Mouse (Mus musculus) liver, embryonic 12.5 days (tissue): ENCODE data around the gene F3. TPM values are rescaled to one million over a fixed set of nuclear protein-coding genes. Genes with fewer than 3 reads are reported as not detected.

ENCODE experiments used
- ATAC-seq: fragments of 200-750 bp; cut with Nextera tagmentation; 2 replicates; pipeline ENCODE4 v1.8.0; 2017; ENCODE audit warnings: moderate number of reproducible peaks, mild to moderate bottlenecking, moderate library complexity
- H3K27ac ChIP-seq: fragments of 300-500 bp; sonication (generic); 2 replicates; pipeline ENCODE4 v1.5.1; 2016; ENCODE audit warnings: mild to moderate bottlenecking
- H3K27me3 ChIP-seq: fragments of 300-500 bp; sonication (generic); replicated peaks from 2 replicates; pipeline ENCODE4 v1.6.1; 2016; ENCODE audit warnings: mild to moderate bottlenecking, moderate library complexity
- H3K36me3 ChIP-seq: fragments of 300-500 bp; sonication (generic); 2 replicates; pipeline ENCODE4 v1.6.1; 2016; ENCODE audit warnings: mild to moderate bottlenecking, moderate library complexity
- H3K4me1 ChIP-seq: fragments of 300-500 bp; sonication (generic); 2 replicates; pipeline ENCODE4 v1.6.1; 2016
- H3K4me2 ChIP-seq: fragments of 300-500 bp; sonication (generic); 2 replicates; pipeline ENCODE4 v1.6.1; 2016; ENCODE audit warnings: mild to moderate bottlenecking, moderate library complexity
- H3K4me3 ChIP-seq: fragments of 300-500 bp; sonication (generic); 2 replicates; pipeline ENCODE4 v1.5.1; 2016; ENCODE audit warnings: mild to moderate bottlenecking, moderate library complexity
- H3K9ac ChIP-seq: fragments of 300-500 bp; sonication (generic); 2 replicates; pipeline ENCODE4 v1.6.1; 2016; ENCODE audit warnings: mild to moderate bottlenecking, moderate library complexity
- H3K9me3 ChIP-seq: fragments of 300-500 bp; sonication (generic); replicated peaks from 2 replicates; pipeline ENCODE4 v1.6.1; 2016; ENCODE audit warnings: mild to moderate bottlenecking, moderate library complexity
- whole genome bisulfite sequencing: fragments of 180-500 bp; shearing (Covaris S2); methylation state at CpG from one replicate; pipeline ENCODE4 v1.1.7; 2016; ENCODE audit not compliant: insufficient replicate concordance; 5-methylcytosine and 5-hydroxymethylcytosine counted together
- polyA plus RNA-seq: library from polyadenylated mRNA; unstranded; fragments of >200 nt; fragmentation: Nextera tagmentation; extraction: Ambion mirVana; gene quantifications from 2 replicates; pipeline ENCODE4 v1.2.1, GENCODE M21; 2016

The F3 gene
- polyA plus RNA-seq, 1 experiment from 2014 or later, result 0.43 TPM

- no peak overlapping the region for H3K27ac ChIP-seq
- peaks cover 7% of the 10 kb centered on the region; the same call in 1 of the 2 replicates for H3K27me3 ChIP-seq
- H3K4me2 ChIP-seq, result no peak overlapping the region
- no peak overlapping the region for H3K4me3 ChIP-seq
- no peaks in the 10 kb centered on the region for H3K9me3 ChIP-seq
- WGBS, result 57% methylated on average over 7 of the region's 7 CpGs
- H3K4me1 ChIP-seq, result no peaks in the 10 kb centered on the region
- no peak for ATAC-seq
- H3K9ac ChIP-seq, result no peak overlapping the region
- H3K36me3 ChIP-seq, result no peaks in the 10 kb centered on the region
Observed at GRCm38 (mm10) chr3:121710894-121711531, 12.3 kb upstream of the F3 start.

GRCm38 (mm10) chr3:121712222-121712621, 11.1 kb upstream of the F3 start:
- Histone ChIP-seq H3K9me3 (no peaks in the 10 kb centered on the region), H3K4me1 (no peaks in the 10 kb centered on the region), H3K4me3 (no peak overlapping the region), H3K27ac (no peak overlapping the region), H3K9ac (no peak overlapping the region), H3K27me3 (peaks cover 5% of the 10 kb centered on the region; the same call in 1 of the 2 replicates), H3K36me3 (no peaks in the 10 kb centered on the region), H3K4me2 (no peak overlapping the region)
- 66% methylated on average over 4 of the region's 4 CpGs for WGBS
- no peak for ATAC-seq

GRCm38 (mm10) chr3:121713151-121713701, 10.1 kb upstream of the F3 start:
- H3K27ac ChIP-seq, result no peak overlapping the region

GRCm38 (mm10) chr3:121713816-121714215, 9.5 kb upstream of the F3 start:
- H3K9ac ChIP-seq, result no peak overlapping the region
- no peak for ATAC-seq
- no peak overlapping the region for H3K4me2 ChIP-seq
- no peaks in the 10 kb centered on the region for H3K9me3 ChIP-seq
- no peaks in the 10 kb centered on the region for H3K4me1 ChIP-seq
- peaks cover 5% of the 10 kb centered on the region for H3K27me3 ChIP-seq
- H3K27ac ChIP-seq, result no peak overlapping the region
- H3K4me3 ChIP-seq, result no peak overlapping the region
- H3K36me3 ChIP-seq, result no peaks in the 10 kb centered on the region
- 68% methylated on average over 8 of the region's 8 CpGs for WGBS

More at GRCm38 (mm10) chr3:121713151-121713701, 10.1 kb upstream of the F3 start:
- Histone ChIP-seq H3K9me3 (no peaks in the 10 kb centered on the region), H3K4me3 (no peak overlapping the region), H3K36me3 (no peaks in the 10 kb centered on the region), H3K4me2 (no peak overlapping the region), H3K4me1 (no peaks in the 10 kb centered on the region), H3K9ac (no peak overlapping the region), H3K27me3 (peaks cover 3% of the 10 kb centered on the region)
- WGBS, result 36% methylated on average over 17 of the region's 17 CpGs
- no peak for ATAC-seq

- H3K27ac ChIP-seq, result no peak overlapping the region
- H3K27me3 ChIP-seq, result peaks cover 11% of the 10 kb centered on the region
- no peak overlapping the region for H3K4me2 ChIP-seq
- H3K4me1 ChIP-seq, result no peaks in the 10 kb centered on the region
- no peak overlapping the region for H3K4me3 ChIP-seq
- no peak overlapping the region for H3K9ac ChIP-seq
- no peaks in the 10 kb centered on the region for H3K9me3 ChIP-seq
- no peak for ATAC-seq
- WGBS, result 71% methylated on average over 2 of the region's 2 CpGs
- H3K36me3 ChIP-seq, result no peaks in the 10 kb centered on the region
Observed at GRCm38 (mm10) chr3:121714461-121714860, 8.9 kb upstream of the F3 start.

GRCm38 (mm10) chr3:121715336-121715735, 8.0 kb upstream of the F3 start:
- H3K9ac ChIP-seq, result no peak overlapping the region
- no peaks in the 10 kb centered on the region for H3K9me3 ChIP-seq
- H3K4me1 ChIP-seq, result no peaks in the 10 kb centered on the region
- H3K36me3 ChIP-seq, result no peaks in the 10 kb centered on the region
- ATAC-seq, result no peak
- no peak overlapping the region for H3K27ac ChIP-seq
- no peak overlapping the region for H3K4me2 ChIP-seq
- H3K4me3 ChIP-seq, result no peak overlapping the region
- peaks cover 9% of the 10 kb centered on the region for H3K27me3 ChIP-seq

GRCm38 (mm10) chr3:121715741-121716459, 7.4 kb upstream of the F3 start:
- Histone ChIP-seq H3K4me1 (no peaks in the 10 kb centered on the region), H3K4me2 (no peak overlapping the region), H3K9me3 (no peaks in the 10 kb centered on the region), H3K27ac (no peak overlapping the region), H3K36me3 (no peaks in the 10 kb centered on the region), H3K9ac (no peak overlapping the region), H3K27me3 (peaks cover 11% of the 10 kb centered on the region), H3K4me3 (no peak overlapping the region)
- ATAC-seq, result no peak
- WGBS, result 54% methylated on average over 6 of the region's 6 CpGs

- H3K27ac ChIP-seq, result no peak overlapping the region
- no peak overlapping the region for H3K9ac ChIP-seq
- H3K4me2 ChIP-seq, result no peak overlapping the region
- no peak overlapping the region for H3K4me3 ChIP-seq
- peaks cover 15% of the 10 kb centered on the region for H3K27me3 ChIP-seq
- ATAC-seq, result no peak
- WGBS, result 73% methylated on average over 5 of the region's 5 CpGs
- H3K9me3 ChIP-seq, result no peaks in the 10 kb centered on the region
- H3K4me1 ChIP-seq, result 0 out of 2 replicates have a peak, but pooled peaks cover 4% of the 10 kb centered on the region
- no peaks in the 10 kb centered on the region for H3K36me3 ChIP-seq
Observed at GRCm38 (mm10) chr3:121716480-121716879, 6.9 kb upstream of the F3 start.

GRCm38 (mm10) chr3:121718679-121719078, 4.7 kb upstream of the F3 start:
- no peak for ATAC-seq
- no peak overlapping the region for H3K9ac ChIP-seq
- peaks cover 12% of the 10 kb centered on the region for H3K4me1 ChIP-seq
- H3K4me3 ChIP-seq, result no peak overlapping the region
- no peak overlapping the region for H3K4me2 ChIP-seq
- H3K27me3 ChIP-seq, result peaks cover 37% of the 10 kb centered on the region
- H3K27ac ChIP-seq, result no peak overlapping the region
- WGBS, result 64% methylated on average over 8 of the region's 8 CpGs
- H3K36me3 ChIP-seq, result no peaks in the 10 kb centered on the region
- H3K9me3 ChIP-seq, result no peaks in the 10 kb centered on the region

- H3K27me3 ChIP-seq, result peaks cover 47% of the 10 kb centered on the region
- H3K9ac ChIP-seq, result no peak overlapping the region
- H3K4me2 ChIP-seq, result no peak overlapping the region
- H3K9me3 ChIP-seq, result no peaks in the 10 kb centered on the region
- H3K4me3 ChIP-seq, result no peak overlapping the region
- no peak overlapping the region for H3K27ac ChIP-seq
- ATAC-seq, result no peak
- H3K4me1 ChIP-seq, result peaks cover 18% of the 10 kb centered on the region
- H3K36me3 ChIP-seq, result no peaks in the 10 kb centered on the region
- 63% methylated on average over 3 of the region's 3 CpGs for WGBS
Observed at GRCm38 (mm10) chr3:121719701-121720100, 3.6 kb upstream of the F3 start.

GRCm38 (mm10) chr3:121720801-121721690, 2.3 kb upstream of the F3 start:
- Histone ChIP-seq H3K27me3 (peaks cover 58% of the 10 kb centered on the region), H3K36me3 (no peaks in the 10 kb centered on the region), H3K27ac (no peak overlapping the region), H3K4me1 (peaks cover 18% of the 10 kb centered on the region), H3K4me2 (0 out of 2 replicates have a peak overlapping the region, but pooled peaks have one; percentile 3), H3K9ac (no peak overlapping the region), H3K9me3 (no peaks in the 10 kb centered on the region), H3K4me3 (no peak overlapping the region)
- ATAC-seq, result no peak
- 35% methylated on average over 14 of the region's 14 CpGs for WGBS
